Mouse (Mus musculus) limb, embryonic 13.5 days (tissue): Measurements from ENCODE around the gene Gm26741. TPM values are rescaled to one million over a fixed set of nuclear protein-coding genes. Genes with fewer than 3 reads are reported as not detected.
"Not testable (repeated sequence)": the region's sequence is repeated elsewhere in the genome, so short reads cannot be mapped to it uniquely, and the experiment has no call there.

Source experiments
- ATAC-seq: fragments of 200-750 bp; cut with Nextera tagmentation; 2 replicates; pipeline ENCODE4 v1.8.0; 2017; ENCODE audit warnings: low read depth, moderate number of reproducible peaks, moderate TSS enrichment; ENCODE audit not compliant: low FRiP score
- H3K27ac ChIP-seq: fragments of 300-500 bp; sonication (generic); 2 replicates; pipeline ENCODE4 v1.5.1; 2015; ENCODE audit warnings: inconsistent platforms, mild to moderate bottlenecking, moderate library complexity
- H3K27me3 ChIP-seq: fragments of 300-500 bp; sonication (generic); 2 replicates; pipeline ENCODE4 v1.6.1; 2015; ENCODE audit warnings: mild to moderate bottlenecking, inconsistent platforms
- H3K36me3 ChIP-seq: fragments of 300-500 bp; sonication (generic); 2 replicates; pipeline ENCODE4 v1.6.1; 2015; ENCODE audit warnings: inconsistent platforms, mild to moderate bottlenecking, moderate library complexity
- H3K4me1 ChIP-seq: fragments of 300-500 bp; sonication (generic); 2 replicates; pipeline ENCODE4 v1.6.1; 2015; ENCODE audit warnings: inconsistent platforms
- H3K4me2 ChIP-seq: fragments of 300-500 bp; sonication (generic); replicated peaks from 2 replicates; pipeline ENCODE4 v1.6.1; 2015; ENCODE audit warnings: inconsistent platforms, mild to moderate bottlenecking, moderate library complexity
- H3K4me3 ChIP-seq: fragments of 300-500 bp; sonication (generic); 2 replicates; pipeline ENCODE4 v1.5.1; 2015; ENCODE audit warnings: moderate library complexity, mild to moderate bottlenecking, inconsistent platforms
- H3K9ac ChIP-seq: fragments of 300-500 bp; sonication (generic); 2 replicates; pipeline ENCODE4 v1.6.1; 2015; ENCODE audit warnings: mild to moderate bottlenecking, inconsistent platforms
- H3K9me3 ChIP-seq: fragments of 300-500 bp; sonication (generic); 2 replicates; pipeline ENCODE4 v1.6.1; 2016; ENCODE audit warnings: inconsistent platforms
- WGBS: fragments of 180-500 bp; shearing (Covaris S2); methylation state at CpG from one replicate; pipeline ENCODE4 v1.1.7; 2015; 5-methylcytosine and 5-hydroxymethylcytosine counted together
- polyA plus RNA-seq: library from polyadenylated mRNA; unstranded; fragments of >200 nt; fragmentation: Nextera tagmentation; extraction: Ambion mirVana; gene quantifications from 2 replicates; pipeline ENCODE4 v1.2.1, GENCODE M21; 2015

Gm26741 gene
- polyA plus RNA-seq: not detected in 2 replicates

- Histone ChIP-seq H3K4me3 (no peak within 1 kb of the TSS), H3K9me3 (no peaks in the 10 kb centered on the region), H3K4me1 (no peaks in the 10 kb centered on the region), H3K4me2 (no peak within 1 kb of the TSS), H3K36me3 (peaks cover 13% of the 10 kb centered on the region), H3K9ac (no peak within 1 kb of the TSS), H3K27me3 (no peaks in the 10 kb centered on the region), H3K27ac (no peak within 1 kb of the TSS)
- WGBS: 88% methylated on average over 2 of the region's 2 CpGs
- no peak for ATAC-seq
These were observed at the start of gene Gm26741 for GRCm38 (mm10) chr10:52358467-52358866. Gene Gm26741, plus strand, starts transcription at chr10:52358767.

- Histone ChIP-seq H3K4me3 (no peak overlapping the region), H3K4me1 (no peaks in the 10 kb centered on the region), H3K9me3 (no peaks in the 10 kb centered on the region), H3K9ac (no peak overlapping the region), H3K27ac (no peak overlapping the region), H3K4me2 (no peak overlapping the region), H3K36me3 (peaks cover 44% of the 10 kb centered on the region), H3K27me3 (no peaks in the 10 kb centered on the region)
- whole genome bisulfite sequencing: 84% methylated on average over 8 of the region's 8 CpGs
- no peak for ATAC-seq
These were observed 49.4 kb upstream of the Gm26741 start for GRCm38 (mm10) chr10:52309196-52309595.

DNA sequence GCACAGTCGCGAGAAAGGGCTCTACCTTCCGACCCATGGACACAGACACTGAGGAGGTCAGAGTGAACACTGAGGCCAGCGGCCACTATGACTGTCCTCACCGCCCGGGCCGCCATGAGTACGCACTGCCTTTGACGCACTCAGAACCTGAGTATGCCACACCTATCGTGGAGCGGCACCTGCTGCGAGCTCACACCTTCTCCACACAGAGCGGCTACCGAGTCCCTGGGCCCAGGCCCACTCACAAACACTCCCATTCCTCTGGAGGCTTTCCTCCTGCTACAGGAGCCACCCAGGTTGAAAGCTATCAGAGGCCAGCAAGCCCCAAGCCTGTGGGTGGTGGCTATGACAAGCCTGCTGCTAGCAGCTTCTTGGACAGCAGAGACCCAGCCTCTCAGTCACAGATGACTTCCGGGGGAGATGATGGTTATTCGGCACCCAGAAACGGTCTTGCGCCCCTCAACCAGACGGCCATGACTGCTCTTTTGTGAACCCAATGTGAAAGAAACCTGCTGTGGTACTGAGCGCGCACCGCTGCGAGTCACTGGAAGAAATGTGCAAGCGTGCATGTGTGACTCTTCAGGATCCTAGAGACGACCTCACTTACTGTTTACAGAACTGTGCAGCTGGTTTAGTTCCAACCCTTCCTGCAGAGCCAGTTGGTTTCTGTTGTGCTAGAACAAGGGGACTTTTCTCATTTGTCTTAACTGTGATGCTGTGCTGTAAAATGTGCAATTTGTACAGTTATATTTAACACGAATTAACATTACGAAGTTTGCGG is 38.9 kb upstream of the Gm26741 start:
- 93% methylated on average over 28 of the region's 28 CpGs for WGBS
- Histone ChIP-seq H3K4me1 (no peaks in the 10 kb centered on the region), H3K36me3 (peaks cover 30% of the 10 kb centered on the region), H3K9ac (no peak overlapping the region), H3K27me3 (no peaks in the 10 kb centered on the region), H3K4me2 (no peak overlapping the region), H3K4me3 (no peak overlapping the region), H3K9me3 (no peaks in the 10 kb centered on the region), H3K27ac (no peak overlapping the region)
- no peak for ATAC-seq

DNA sequence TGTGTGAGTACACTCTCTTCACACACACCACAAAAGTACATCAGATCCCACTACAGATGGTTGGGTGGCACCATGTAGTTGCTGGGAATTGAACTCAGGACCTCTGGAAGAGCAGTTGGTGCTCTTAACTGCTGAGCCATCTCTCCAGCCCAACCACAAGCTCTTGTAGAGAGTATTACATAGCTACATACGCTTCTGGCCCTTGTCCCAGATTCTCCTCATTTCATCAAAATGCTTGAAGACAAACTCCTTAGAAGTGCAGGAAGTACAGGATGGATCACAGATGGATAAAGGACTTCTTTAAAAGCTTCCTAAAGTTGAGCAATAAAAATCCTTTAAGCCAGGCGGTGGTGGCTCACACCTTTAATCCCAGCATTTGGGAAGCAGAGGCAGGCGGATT is 36.6 kb upstream of the Gm26741 start:
- Histone ChIP-seq H3K4me3 (no peak overlapping the region), H3K27me3 (no peaks in the 10 kb centered on the region), H3K9ac (no peak overlapping the region), H3K9me3 (no peaks in the 10 kb centered on the region), H3K4me2 (no peak overlapping the region), H3K4me1 (no peaks in the 10 kb centered on the region), H3K36me3 (peaks cover 26% of the 10 kb centered on the region), H3K27ac (no peak overlapping the region)
- 89% methylated on average over 3 of the region's 3 CpGs for WGBS
- no peak for ATAC-seq

GRCm38 (mm10) chr10:52331007-52331406 is 27.6 kb upstream of the Gm26741 start:
- Histone ChIP-seq H3K4me3 (no peak overlapping the region), H3K9ac (no peak overlapping the region), H3K36me3 (peaks cover 10% of the 10 kb centered on the region), H3K4me2 (no peak overlapping the region), H3K27me3 (no peaks in the 10 kb centered on the region), H3K4me1 (no peaks in the 10 kb centered on the region), H3K9me3 (no peaks in the 10 kb centered on the region), H3K27ac (no peak overlapping the region)
- ATAC-seq: no peak
- WGBS: 4% methylated on average over 1 of the region's 1 CpGs

DNA sequence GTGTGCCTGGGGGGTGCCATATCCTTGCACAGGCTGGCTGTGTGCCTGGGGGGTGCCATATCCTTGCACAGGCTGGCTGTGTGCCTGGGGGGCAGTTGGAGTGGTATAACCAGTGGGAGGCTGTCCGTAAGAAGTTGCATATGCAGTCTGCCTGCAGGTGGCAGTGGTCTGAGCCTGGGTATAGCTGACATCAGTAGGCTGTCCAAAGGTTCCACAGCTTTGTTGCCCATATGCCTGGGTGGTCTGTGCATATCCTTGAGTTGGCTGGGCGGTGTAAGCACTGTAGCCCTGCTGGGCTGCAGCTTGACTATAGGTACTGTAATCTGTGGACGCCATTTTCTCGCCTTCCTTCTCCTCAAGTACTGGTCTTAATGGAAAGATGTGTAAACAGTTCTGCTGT is 15.2 kb upstream of the Gm26741 start:
- ATAC-seq, H3K27me3 ChIP-seq, H3K27ac ChIP-seq, H3K9me3 ChIP-seq, H3K9ac ChIP-seq, H3K4me2 ChIP-seq, H3K4me3 ChIP-seq, H3K4me1 ChIP-seq: not testable (repeated sequence)
- WGBS: 96% methylated on average over 4 of the region's 4 CpGs
- H3K36me3 ChIP-seq: peaks cover 72% of the 10 kb centered on the region

DNA sequence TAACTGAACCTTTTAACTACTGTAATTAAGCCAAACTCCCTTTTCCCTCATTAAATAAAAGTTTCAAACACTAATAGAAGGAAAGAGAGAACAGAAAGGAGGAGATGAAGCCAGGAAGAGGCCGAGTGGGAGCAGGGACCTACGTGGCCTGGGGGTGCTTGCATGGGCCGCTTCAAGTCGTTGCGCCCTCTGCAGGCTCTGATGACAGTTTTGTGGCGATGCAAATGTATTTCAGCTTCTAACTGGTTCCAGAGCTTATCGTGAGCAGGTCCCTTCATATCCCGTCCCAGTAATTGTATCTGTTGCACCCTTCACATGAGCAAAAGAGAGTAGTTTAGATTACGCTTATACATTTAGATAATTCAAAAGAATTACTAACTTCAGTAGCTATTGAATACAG is 5.4 kb upstream of the Gm26741 start:
- ATAC-seq: no peak
- H3K27me3 ChIP-seq: no peaks in the 10 kb centered on the region
- H3K9me3 ChIP-seq: no peaks in the 10 kb centered on the region
- peaks cover 43% of the 10 kb centered on the region for H3K36me3 ChIP-seq
- no peak overlapping the region for H3K27ac ChIP-seq
- H3K4me2 ChIP-seq: no peak overlapping the region
- H3K9ac ChIP-seq: no peak overlapping the region
- H3K4me1 ChIP-seq: no peaks in the 10 kb centered on the region
- 77% methylated on average over 9 of the region's 9 CpGs for WGBS
- no peak overlapping the region for H3K4me3 ChIP-seq

- no peak for ATAC-seq
- WGBS: 92% methylated on average over 4 of the region's 4 CpGs
- no peak overlapping the region for H3K4me2 ChIP-seq
- no peak overlapping the region for H3K4me3 ChIP-seq
- no peak overlapping the region for H3K9ac ChIP-seq
- no peak overlapping the region for H3K27ac ChIP-seq
- H3K36me3 ChIP-seq: peaks cover 13% of the 10 kb centered on the region
- H3K9me3 ChIP-seq: no peaks in the 10 kb centered on the region
- H3K27me3 ChIP-seq: no peaks in the 10 kb centered on the region
- H3K4me1 ChIP-seq: no peaks in the 10 kb centered on the region
These were observed 1.7 kb downstream of the Gm26741 start for GRCm38 (mm10) chr10:52360241-52360735.

DNA sequence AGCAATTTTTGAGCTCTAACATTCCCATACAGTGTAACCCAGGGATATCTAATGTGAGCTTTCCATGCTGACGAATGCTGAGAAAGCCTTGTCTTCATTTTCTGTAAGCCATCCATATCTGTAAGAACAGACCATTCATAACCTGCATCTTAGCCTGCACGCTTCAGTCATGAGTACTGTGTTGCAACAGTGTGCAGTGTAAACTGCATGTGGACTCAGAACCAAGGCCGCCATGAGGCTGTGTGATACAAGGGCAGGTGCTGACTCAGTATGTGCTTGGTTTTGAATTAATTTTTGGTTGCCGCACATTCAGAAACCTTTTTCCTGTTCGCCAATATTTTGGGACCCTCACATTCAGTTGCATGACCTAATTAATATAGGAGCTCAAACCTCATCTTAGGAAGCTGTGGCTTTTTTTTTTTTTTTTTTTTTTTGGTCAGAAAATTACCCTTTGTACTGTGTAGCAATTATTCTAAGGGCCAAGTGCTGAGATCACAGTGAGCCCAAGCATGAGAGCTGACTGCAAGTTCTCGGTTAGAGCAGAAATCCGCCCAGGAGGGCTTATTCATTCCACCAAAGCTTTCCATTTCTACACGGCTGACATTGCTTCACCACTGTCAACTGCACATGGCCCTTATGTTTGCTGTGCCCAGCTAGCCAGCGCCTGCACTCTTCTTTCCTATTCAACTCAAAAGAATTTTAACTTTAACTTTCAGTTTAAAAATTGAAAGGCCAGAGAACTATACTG is 2.5 kb downstream of the Gm26741 start:
- WGBS: 88% methylated on average over 9 of the region's 9 CpGs
- ATAC-seq: no peak
- Histone ChIP-seq H3K4me2 (no peak overlapping the region), H3K27me3 (no peaks in the 10 kb centered on the region), H3K36me3 (peaks cover 10% of the 10 kb centered on the region), H3K4me1 (no peaks in the 10 kb centered on the region), H3K9me3 (no peaks in the 10 kb centered on the region), H3K27ac (no peak overlapping the region), H3K4me3 (no peak overlapping the region), H3K9ac (no peak overlapping the region)

- no peaks in the 10 kb centered on the region for H3K9me3 ChIP-seq
- 89% methylated on average over 4 of the region's 4 CpGs for WGBS
- H3K4me1 ChIP-seq: no peaks in the 10 kb centered on the region
- no peak for ATAC-seq
- H3K4me3 ChIP-seq: no peak overlapping the region
- H3K9ac ChIP-seq: no peak overlapping the region
- no peak overlapping the region for H3K4me2 ChIP-seq
- H3K27me3 ChIP-seq: no peaks in the 10 kb centered on the region
- no peak overlapping the region for H3K27ac ChIP-seq
- H3K36me3 ChIP-seq: 0 out of 2 replicates have a peak, but pooled peaks cover 3% of the 10 kb centered on the region
These were observed 9.8 kb downstream of the Gm26741 start for GRCm38 (mm10) chr10:52368376-52368775.

- no peaks in the 10 kb centered on the region for H3K27me3 ChIP-seq
- 43% methylated on average over 4 of the region's 4 CpGs for WGBS
- no peaks in the 10 kb centered on the region for H3K9me3 ChIP-seq
- peaks cover 8% of the 10 kb centered on the region for H3K4me1 ChIP-seq
- 0 out of 2 replicates have a peak, but pooled peaks cover 3% of the 10 kb centered on the region for H3K36me3 ChIP-seq
- no peak overlapping the region for H3K4me3 ChIP-seq
- no peak overlapping the region for H3K9ac ChIP-seq
- H3K27ac ChIP-seq: no peak overlapping the region
- ATAC-seq: no peak
- no peak overlapping the region for H3K4me2 ChIP-seq
These were observed 15.3 kb downstream of the Gm26741 start for GRCm38 (mm10) chr10:52373834-52374233.

DNA sequence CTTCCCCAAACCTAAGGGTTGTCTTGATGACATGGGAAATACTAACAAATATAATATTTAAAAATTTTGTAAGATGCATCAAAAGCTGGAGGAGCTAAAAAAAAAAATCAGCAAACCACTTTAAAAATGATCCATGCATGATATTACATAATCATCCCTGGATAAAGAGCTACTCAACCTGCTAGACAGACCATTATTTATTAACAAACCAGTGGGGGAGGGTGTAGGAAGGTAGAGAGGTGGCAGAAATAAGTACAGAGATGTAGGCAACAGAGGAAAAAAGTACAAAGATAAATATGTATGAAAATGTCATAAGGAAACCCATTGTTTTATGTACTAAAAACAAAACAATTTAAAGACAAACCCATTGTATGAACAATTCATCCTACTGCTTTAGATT is 16.1 kb downstream of the Gm26741 start:
- H3K9ac ChIP-seq: no peak overlapping the region

More for the DNA sequence above, 16.1 kb downstream of the Gm26741 start:
- no peaks in the 10 kb centered on the region for H3K9me3 ChIP-seq
- H3K4me2 ChIP-seq: no peak overlapping the region
- H3K27me3 ChIP-seq: no peaks in the 10 kb centered on the region
- no peak overlapping the region for H3K4me3 ChIP-seq
- H3K36me3 ChIP-seq: 0 out of 2 replicates have a peak, but pooled peaks cover 3% of the 10 kb centered on the region
- no peak for ATAC-seq
- H3K27ac ChIP-seq: no peak overlapping the region
- H3K4me1 ChIP-seq: peaks cover 13% of the 10 kb centered on the region
